Mouse (Mus musculus): ENCODE measurements at regions not wholly inside any gene's neighbourhood (a gene's known extent, or its start where the extent isn't known, plus 50 kb on each side); places are given as distances from the start of the nearest gene placed in this dataset.

- no peak for TF ChIP-seq CTCF (IDR thresholded peaks at IDR 0.05; ENCODE audit: borderline replicate concordance, insufficient read depth, low read depth, low read length)
- no peak for TF ChIP-seq POLR2A (IDR thresholded peaks at IDR 0.05; ENCODE audit: borderline replicate concordance, insufficient read depth, low read length)
- peak in 1 of 2 experiments; percentile 5 for DNase-seq
- WGBS: 9% methylated on average over 1 of the region's 1 CpGs
- Histone ChIP-seq H3K4me3 (replicated peaks; ENCODE audit: insufficient read depth, low read depth, low read length) (no peak overlapping the region), H3K27me3 (ENCODE audit: control insufficient read depth, insufficient read depth, low read length) (no peaks in the 10 kb centered on the region), H3K4me1 (ENCODE audit: control insufficient read depth, insufficient read depth, low read length) (no peaks in the 10 kb centered on the region), H3K27ac (ENCODE audit: insufficient read depth, low read length) (no peak overlapping the region)
Measured at GRCm38 (mm10) chr15:60419081-60419480, 402.7 kb upstream of the 4933412E24Rik start.

- H3K4me1 ChIP-seq (ENCODE audit: control insufficient read depth, insufficient read depth, low read length): no peaks in the 10 kb centered on the region
- no peak overlapping the region for H3K27ac ChIP-seq (ENCODE audit: insufficient read depth, low read length)
- H3K27me3 ChIP-seq (ENCODE audit: control insufficient read depth, insufficient read depth, low read length): no peaks in the 10 kb centered on the region
- 25% methylated on average over 7 of the region's 7 CpGs for WGBS
- TF ChIP-seq CTCF (IDR thresholded peaks at IDR 0.05; ENCODE audit: borderline replicate concordance, insufficient read depth, low read depth, low read length) (no peak), POLR2A (IDR thresholded peaks at IDR 0.05; ENCODE audit: borderline replicate concordance, insufficient read depth, low read length) (no peak)
- no peak overlapping the region for H3K4me3 ChIP-seq (replicated peaks; ENCODE audit: insufficient read depth, low read depth, low read length)
- DNase-seq: no peak
Measured at GRCm38 (mm10) chr15:60392267-60392666, 375.9 kb upstream of the 4933412E24Rik start.

- no peak overlapping the region for H3K27ac ChIP-seq (ENCODE audit: insufficient read depth, low read length)
- WGBS: 86% methylated on average over 1 of the region's 1 CpGs
- no peak for DNase-seq
- H3K4me1 ChIP-seq (ENCODE audit: control insufficient read depth, insufficient read depth, low read length): no peaks in the 10 kb centered on the region
- no peak overlapping the region for H3K4me3 ChIP-seq (replicated peaks; ENCODE audit: insufficient read depth, low read depth, low read length)
- H3K27me3 ChIP-seq (ENCODE audit: control insufficient read depth, insufficient read depth, low read length): no peaks in the 10 kb centered on the region
- no peak for TF ChIP-seq CTCF (IDR thresholded peaks at IDR 0.05; ENCODE audit: borderline replicate concordance, insufficient read depth, low read depth, low read length)
Measured at GRCm38 (mm10) chr15:60390336-60390735, 373.9 kb upstream of the 4933412E24Rik start.

- TF ChIP-seq CTCF (IDR thresholded peaks at IDR 0.05; ENCODE audit: borderline replicate concordance, insufficient read depth, low read depth, low read length) (no peak), POLR2A (IDR thresholded peaks at IDR 0.05; ENCODE audit: borderline replicate concordance, insufficient read depth, low read length) (no peak)
- Histone ChIP-seq H3K27ac (ENCODE audit: insufficient read depth, low read length) (no peak overlapping the region), H3K4me3 (replicated peaks; ENCODE audit: insufficient read depth, low read depth, low read length) (no peak overlapping the region), H3K27me3 (ENCODE audit: control insufficient read depth, insufficient read depth, low read length) (no peaks in the 10 kb centered on the region), H3K4me1 (ENCODE audit: control insufficient read depth, insufficient read depth, low read length) (no peaks in the 10 kb centered on the region)
- 12% methylated on average over 2 of the region's 2 CpGs for WGBS
- peak in 1 of 2 experiments; percentile 15 for DNase-seq
Measured at GRCm38 (mm10) chr15:60387962-60388361, 371.5 kb upstream of the 4933412E24Rik start.

All from cerebellum, adult 2 months (tissue).